Mouse (Mus musculus) lung, postnatal 0 days (tissue): Measurements from ENCODE around the gene Daglb. TPM values are rescaled to one million over a fixed set of nuclear protein-coding genes. Genes with fewer than 3 reads are reported as not detected.

Experiments used
- ATAC-seq: fragments of 200-750 bp; cut with Nextera tagmentation; 2 replicates; pipeline ENCODE4 v1.8.0; 2017; ENCODE audit warnings: moderate library complexity
- DNase-seq: peaks from one replicate; pipeline ENCODE4 v3.0.0-alpha.2; 2016; ENCODE audit warnings: low spot score
- H3K27ac ChIP-seq: fragments of 300-500 bp; sonication (generic); 2 replicates; pipeline ENCODE4 v1.5.1; 2014; ENCODE audit warnings: antibody characterized with exemption, mild to moderate bottlenecking, low read length, mixed read lengths
- H3K27me3 ChIP-seq: fragments of 300-500 bp; sonication (generic); replicated peaks from 2 replicates; pipeline ENCODE4 v1.6.1; 2014; ENCODE audit warnings: low read length, mixed read lengths; ENCODE audit not compliant: insufficient read depth
- H3K36me3 ChIP-seq: fragments of 300-500 bp; sonication (generic); 2 replicates; pipeline ENCODE4 v1.6.1; 2014; ENCODE audit warnings: low read length, mixed read lengths; ENCODE audit not compliant: insufficient read depth
- H3K4me1 ChIP-seq: fragments of 300-500 bp; sonication (generic); 2 replicates; pipeline ENCODE4 v1.6.1; 2014; ENCODE audit warnings: antibody characterized with exemption, low read depth, low read length, mixed read lengths; ENCODE audit not compliant: insufficient read depth
- H3K4me2 ChIP-seq: fragments of 300-500 bp; sonication (generic); replicated peaks from 2 replicates; pipeline ENCODE4 v1.6.1; 2014; ENCODE audit warnings: low read depth, mild to moderate bottlenecking, low read length, moderate library complexity, mixed read lengths
- H3K4me3 ChIP-seq: fragments of 300-500 bp; sonication (generic); 2 replicates; pipeline ENCODE4 v1.5.1; 2014; ENCODE audit warnings: low read depth, low read length
- H3K9ac ChIP-seq: fragments of 300-500 bp; sonication (generic); replicated peaks from 2 replicates; pipeline ENCODE4 v1.6.1; 2014; ENCODE audit warnings: low read depth, mild to moderate bottlenecking
- H3K9me3 ChIP-seq: fragments of 300-500 bp; sonication (generic); 2 replicates; pipeline ENCODE4 v1.6.1; 2016; ENCODE audit warnings: low read length, mixed read lengths
- CTCF ChIP-seq: IDR thresholded peaks from 2 replicates; pipeline ENCODE4 v1.5.1; 2016; ENCODE audit warnings: antibody characterized with exemption, mild to moderate bottlenecking
- EP300 ChIP-seq: IDR thresholded peaks from 2 replicates; pipeline ENCODE4 v1.6.1; 2016; ENCODE audit warnings: antibody characterized with exemption, mild to moderate bottlenecking, control low read depth
- WGBS: fragments of 180-500 bp; shearing (Covaris S2); extraction: QIAGEN DNeasy Blood & Tissue Kit; methylation state at CpG from one replicate; pipeline ENCODE4 v1.1.7; 2014; 5-methylcytosine and 5-hydroxymethylcytosine counted together
- polyA plus RNA-seq: library from polyadenylated mRNA; unstranded; fragments of >200 nt; fragmentation: Nextera tagmentation; extraction: Ambion mirVana; gene quantifications from 2 replicates; pipeline ENCODE4 v1.2.1, GENCODE M21; 2015

Gene Daglb
- polyA plus RNA-seq, 1 experiment from 2014 or later: 6.0 TPM

- ATAC-seq (peak; percentile 90), DNase-seq (peak; percentile 93)
- Histone ChIP-seq H3K4me3 (no peak overlapping the region), H3K9ac (no peak overlapping the region), H3K36me3 (peaks cover 23% of the 10 kb centered on the region), H3K27ac (peak overlapping the region; percentile 75), H3K4me2 (no peak overlapping the region), H3K4me1 (peaks cover 22% of the 10 kb centered on the region; the same call in 1 of the 2 replicates), H3K9me3 (no peaks in the 10 kb centered on the region), H3K27me3 (no peaks in the 10 kb centered on the region)
- 30% methylated on average over 6 of the region's 6 CpGs for WGBS
- TF ChIP-seq CTCF (no peak), EP300 (peak; percentile 61; the same call in 1 of the 2 replicates)
Measured at GRCm38 (mm10) chr5:143518045-143518591, 53.7 kb downstream of the Daglb start.

GRCm38 (mm10) chr5:143520415-143520814 is 56.0 kb downstream of the Daglb start:
- no peak for ATAC-seq
- peak; percentile 40 for DNase-seq

GRCm38 (mm10) chr5:143522882-143523281 is 58.5 kb downstream of the Daglb start:
- H3K27ac ChIP-seq: no peak overlapping the region
- ATAC-seq (no peak), DNase-seq (peak; percentile 47)
- H3K9me3 ChIP-seq: no peaks in the 10 kb centered on the region
- H3K27me3 ChIP-seq: no peaks in the 10 kb centered on the region
- H3K36me3 ChIP-seq: no peaks in the 10 kb centered on the region
- no peak overlapping the region for H3K9ac ChIP-seq
- WGBS: 46% methylated on average over 3 of the region's 3 CpGs
- peaks cover 37% of the 10 kb centered on the region for H3K4me1 ChIP-seq
- TF ChIP-seq EP300 (no peak), CTCF (no peak)
- H3K4me2 ChIP-seq: no peak overlapping the region
- H3K4me3 ChIP-seq: no peak overlapping the region

More at GRCm38 (mm10) chr5:143520415-143520814, 56.0 kb downstream of the Daglb start:
- no peak overlapping the region for H3K4me3 ChIP-seq
- peak overlapping the region; percentile 17; the same call in 1 of the 2 replicates for H3K4me2 ChIP-seq
- H3K9me3 ChIP-seq: no peaks in the 10 kb centered on the region
- peaks cover 28% of the 10 kb centered on the region for H3K4me1 ChIP-seq
- WGBS: 56% methylated on average over 2 of the region's 2 CpGs
- H3K9ac ChIP-seq: no peak overlapping the region
- TF ChIP-seq EP300 (peak; percentile 58), CTCF (no peak)
- no peaks in the 10 kb centered on the region for H3K27me3 ChIP-seq
- H3K36me3 ChIP-seq: peaks cover 3% of the 10 kb centered on the region; the same call in 1 of the 2 replicates
- peak overlapping the region; percentile 65 for H3K27ac ChIP-seq

DNA sequence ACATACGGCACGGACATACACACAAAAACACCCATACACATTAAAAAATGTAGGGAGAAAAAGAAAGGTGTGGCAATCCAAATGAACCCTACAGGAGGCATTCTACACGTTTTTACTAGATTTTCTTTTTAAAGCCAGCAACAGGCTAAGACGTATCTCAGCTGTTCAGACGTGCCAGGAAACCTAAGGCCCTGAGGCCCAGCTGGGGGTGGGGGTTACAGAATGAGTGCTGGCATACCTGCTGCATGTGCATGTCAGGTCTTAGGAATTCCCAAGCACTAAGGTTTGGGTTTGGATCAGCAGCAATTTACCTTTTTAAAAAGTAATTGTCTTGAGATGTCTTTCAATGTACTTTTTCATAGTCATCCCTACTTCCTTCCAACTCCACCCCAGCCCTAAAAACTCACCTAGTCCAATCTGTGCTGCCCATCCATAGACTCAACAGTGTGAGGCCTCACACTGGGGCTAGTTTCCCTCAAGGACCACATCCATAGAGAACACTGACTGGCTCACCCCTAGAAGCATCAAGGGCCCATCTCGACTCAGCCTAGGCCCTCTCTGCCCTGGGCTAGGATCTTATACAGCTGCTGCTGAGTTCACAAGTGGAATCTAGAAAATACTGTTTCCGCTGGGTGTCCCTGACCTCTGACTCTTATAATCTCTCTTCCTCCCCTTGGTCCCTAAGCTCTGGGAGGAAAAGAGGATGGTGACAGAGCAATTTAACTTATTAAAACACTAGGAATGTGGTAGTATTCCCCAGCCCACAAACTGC is 61.3 kb downstream of the Daglb start:
- Histone ChIP-seq H3K4me3 (peak overlapping the region; percentile 99), H3K4me2 (peak overlapping the region; percentile 76), H3K36me3 (no peaks in the 10 kb centered on the region), H3K27me3 (no peaks in the 10 kb centered on the region), H3K27ac (peak overlapping the region; percentile 100; the same call in 1 of the 2 replicates), H3K4me1 (peaks cover 18% of the 10 kb centered on the region), H3K9ac (peak overlapping the region; percentile 100), H3K9me3 (no peaks in the 10 kb centered on the region)
- ATAC-seq (no peak), DNase-seq (no peak)
- 28% methylated on average over 7 of the region's 7 CpGs for WGBS
- TF ChIP-seq EP300: no peak

- TF ChIP-seq EP300 (no peak), CTCF (no peak)
- Histone ChIP-seq H3K27me3 (no peaks in the 10 kb centered on the region), H3K4me3 (peak overlapping the region; percentile 99), H3K9me3 (no peaks in the 10 kb centered on the region), H3K9ac (peak overlapping the region; percentile 100), H3K4me2 (peak overlapping the region; percentile 76), H3K4me1 (peaks cover 15% of the 10 kb centered on the region), H3K27ac (peak overlapping the region; percentile 100), H3K36me3 (no peaks in the 10 kb centered on the region)
- no peak for ATAC-seq
- WGBS: under 1% methylated on average over 28 of the region's 28 CpGs
- DNase-seq: peak; percentile 85
Measured at GRCm38 (mm10) chr5:143526698-143527331, 62.4 kb downstream of the Daglb start.
